Mouse (Mus musculus) layer of hippocampus, postnatal 10 days (tissue): Measurements from ENCODE around the gene Bscl2. TPM values are rescaled to one million over a fixed set of nuclear protein-coding genes. Genes with fewer than 3 reads are reported as not detected.
"Not testable (repeated sequence)": the region's sequence is repeated elsewhere in the genome, so short reads cannot be mapped to it uniquely, and the experiment has no call there.

Experiments used
- DNase-seq, 2 experiments: peaks; one replicate each; pipeline ENCODE4 v3.0.0; 2021; ENCODE audit warnings: low spot score in 2 of 2
- total RNA-seq, 2 experiments: library from RNA; stranded (reverse); gene quantifications; 2 replicates each; pipeline ENCODE4 v1.2.3; 2021

Bscl2 gene
- total RNA-seq, 2 experiments from 2014 or later: 105 to 115 TPM

- DNase-seq: no peak
These were observed 7.6 kb upstream of the Bscl2 start, which contains the start of gene AC129217.1 for GRCm38 (mm10) chr19:8829660-8830059. TSS of gene AC129217.1 (plus strand) at chr19:8829773.

DNA sequence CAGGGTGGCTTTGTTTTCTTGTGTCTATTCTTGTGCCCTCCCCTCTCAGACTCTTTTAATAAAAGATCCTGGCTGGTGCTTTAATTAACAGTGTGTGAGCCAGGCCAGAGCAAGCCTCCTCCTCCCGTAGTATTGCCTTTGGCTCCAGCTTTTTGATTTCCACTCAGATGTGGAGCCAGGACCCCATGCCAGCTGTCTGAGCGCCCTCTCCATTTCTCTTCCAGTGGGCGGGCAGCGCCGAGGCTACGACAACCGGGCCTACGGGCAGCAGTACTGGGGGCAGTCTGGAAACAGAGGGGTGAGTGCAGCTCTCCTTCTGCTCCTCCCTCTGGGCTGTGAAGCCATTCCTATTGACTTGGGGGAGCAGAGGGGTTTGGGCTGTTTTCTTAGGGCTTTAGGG, 6.6 kb upstream of the Bscl2 start:
- DNase-seq: peak; percentile 67 to 68

DNA sequence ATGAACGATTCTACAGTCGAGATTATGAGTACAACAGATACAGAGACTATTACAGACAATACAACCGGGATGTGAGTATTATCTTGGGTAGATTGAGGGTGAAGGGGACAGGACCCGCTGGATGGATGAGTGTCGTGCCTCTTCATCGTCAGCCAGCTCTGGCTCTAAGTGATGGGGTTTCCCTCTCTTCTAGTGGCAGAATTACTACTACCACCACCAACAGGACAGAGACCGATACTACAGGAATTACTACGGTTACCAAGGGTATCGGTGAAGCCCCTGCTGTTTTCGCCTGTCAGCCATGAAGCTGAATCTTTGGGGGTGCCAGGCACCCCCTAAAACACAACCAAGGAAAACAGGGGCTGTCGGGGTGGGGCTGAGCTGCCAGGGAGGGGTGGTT, 6.0 kb upstream of the Bscl2 start:
- DNase-seq: no peak

DNA sequence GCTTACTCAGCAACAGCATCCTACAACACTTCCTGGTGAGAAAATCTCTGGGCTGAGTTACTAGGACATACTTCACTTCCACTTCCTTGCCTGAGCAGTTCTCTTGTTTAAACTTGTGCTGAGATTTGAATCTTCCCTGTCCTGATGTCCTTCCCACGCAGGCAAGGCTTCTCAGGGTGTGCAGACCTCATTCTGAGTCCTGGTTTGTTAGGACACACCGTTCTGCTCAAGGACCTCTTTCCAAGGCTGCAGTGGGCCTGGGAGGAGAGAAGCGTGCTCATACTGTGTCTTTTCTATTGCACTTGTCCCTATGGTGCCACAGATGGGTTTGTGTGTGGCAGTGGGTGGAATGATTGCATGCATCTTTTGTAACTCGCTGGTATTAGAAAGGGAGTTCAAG, 4.3 kb upstream of the Bscl2 start:
- no peak for DNase-seq

DNA sequence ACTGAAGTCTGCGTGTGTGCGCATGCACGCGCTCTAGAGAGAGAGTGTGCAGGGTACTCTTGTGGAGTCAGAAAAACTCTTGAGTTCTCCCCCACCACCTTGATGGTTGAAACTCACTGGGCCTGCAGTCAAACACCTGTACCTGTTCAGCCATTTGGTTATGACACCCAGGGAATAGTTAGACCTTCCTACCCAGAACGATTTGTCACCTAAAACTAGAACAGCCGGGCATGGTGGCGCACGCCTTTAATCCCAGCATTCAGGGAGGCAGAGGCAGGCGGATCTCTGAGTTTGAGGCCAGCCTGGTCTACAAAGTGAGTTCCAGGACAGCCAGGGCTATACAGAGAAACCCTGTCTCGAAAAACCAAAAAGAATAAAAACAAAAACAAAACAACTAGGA, 940 bp upstream of the Bscl2 start:
- not testable (repeated sequence) for DNase-seq

- DNase-seq: peak in 1 of 2 experiments; percentile 72
These were observed 919 bp downstream of the Bscl2 start for GRCm38 (mm10) chr19:8838041-8838730.

DNA sequence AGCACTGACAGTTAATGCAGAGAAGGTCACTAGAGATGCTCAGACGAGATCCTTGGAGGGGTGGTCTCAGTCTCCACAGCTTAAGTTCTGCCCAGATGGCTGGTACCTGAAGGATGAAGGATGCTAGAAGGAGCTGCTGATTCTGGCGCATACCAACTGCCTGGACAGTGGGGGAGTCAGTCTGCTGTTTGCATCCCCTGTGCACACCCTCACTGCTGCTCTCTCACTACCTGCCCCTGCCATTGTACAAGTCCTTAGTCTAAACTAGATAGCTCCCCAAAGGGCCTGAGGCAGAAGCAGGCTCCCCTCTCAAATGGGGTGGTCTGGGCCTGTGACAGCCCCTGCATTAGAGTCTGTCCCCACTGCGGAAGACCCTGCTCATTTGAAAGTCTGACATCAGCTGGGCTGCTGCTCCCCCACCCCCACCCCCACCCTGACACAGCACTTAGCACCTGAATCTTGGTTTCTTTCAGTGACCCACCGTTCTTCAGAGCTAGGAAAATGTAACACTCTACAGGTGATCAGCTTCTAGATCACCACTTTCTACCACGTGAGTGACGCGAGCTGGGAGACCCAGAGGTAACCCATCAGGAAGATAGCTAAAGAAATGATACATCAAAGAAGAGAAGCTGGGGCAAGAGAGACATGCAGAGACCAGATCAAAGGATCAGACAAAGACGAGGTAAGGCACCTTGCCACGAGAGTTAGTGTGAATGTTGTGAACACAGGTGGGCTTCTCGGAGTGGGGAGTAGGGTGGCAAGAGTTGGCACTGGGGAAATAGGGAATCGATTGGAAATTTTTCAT, 2.0 kb downstream of the Bscl2 start, which contains the start of gene Gng3:
TSS of gene Gng3 (minus strand) at position 92 of the 805 bp plus-strand sequence.
- DNase-seq: peak; percentile 70 to 78

DNA sequence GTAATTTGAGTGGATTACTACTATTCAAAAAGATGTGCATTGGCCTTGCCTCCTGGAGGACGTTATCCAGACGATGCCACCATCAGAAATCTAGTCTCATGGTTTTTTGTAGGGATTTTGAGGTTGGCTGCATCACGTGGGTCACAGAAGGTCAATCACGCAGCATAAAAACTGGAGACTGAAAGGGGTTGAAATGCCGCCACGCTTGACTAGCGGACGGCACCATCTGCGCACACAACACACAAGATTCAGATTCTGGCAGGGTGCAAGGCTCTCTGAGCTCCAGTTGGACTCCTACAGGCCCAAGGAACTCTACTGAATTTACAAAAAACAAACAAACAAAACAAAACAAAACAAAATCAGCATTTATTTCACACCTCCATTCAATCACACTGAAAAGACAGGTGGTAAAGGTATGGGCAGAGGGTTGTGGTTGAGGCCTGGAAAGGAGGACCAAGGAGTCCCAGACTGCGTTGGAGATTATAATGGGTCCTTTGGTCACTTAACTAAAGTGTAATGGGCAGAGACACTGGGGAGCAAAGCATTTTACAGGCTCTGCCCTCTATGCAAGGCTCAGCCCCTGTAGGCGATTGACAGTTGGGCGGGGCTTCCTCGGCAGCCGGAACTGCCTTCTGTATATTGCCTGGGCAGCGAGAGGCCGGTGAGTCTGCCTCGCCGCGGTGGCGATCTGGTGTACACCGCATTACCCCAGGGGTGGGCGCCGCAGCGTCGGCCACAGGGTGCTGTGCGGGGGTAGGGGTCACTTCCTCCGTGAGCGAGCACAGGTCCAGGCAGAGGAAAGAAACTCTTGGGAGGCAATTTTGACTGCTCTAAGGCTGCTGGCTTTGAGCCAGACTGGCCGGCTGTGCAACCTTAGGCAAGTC, 2.9 kb downstream of the Bscl2 start:
- peak; percentile 71 to 75 for DNase-seq

DNA sequence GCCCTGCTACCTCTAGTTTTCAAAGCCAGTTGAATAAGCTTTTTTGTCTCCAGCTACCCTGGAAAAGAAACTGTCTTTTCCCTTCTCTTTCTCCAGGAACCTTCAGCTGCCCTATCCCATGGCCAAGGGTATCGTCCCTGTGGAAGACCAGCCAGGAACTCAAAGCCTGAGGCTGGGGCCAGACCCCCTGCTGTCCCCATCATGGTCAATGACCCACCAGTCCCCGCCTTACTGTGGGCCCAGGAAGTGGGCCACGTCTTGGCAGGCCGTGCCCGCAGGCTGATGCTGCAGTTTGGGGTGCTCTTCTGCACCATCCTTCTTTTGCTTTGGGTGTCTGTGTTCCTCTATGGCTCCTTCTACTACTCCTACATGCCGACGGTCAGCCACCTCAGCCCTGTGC, 3.7 kb downstream of the Bscl2 start:
- no peak for DNase-seq

GRCm38 (mm10) chr19:8842961-8843360, 5.7 kb downstream of the Bscl2 start:
- DNase-seq: no peak

GRCm38 (mm10) chr19:8844371-8845129, 7.3 kb downstream of the Bscl2 start:
- DNase-seq: peak; percentile 83 to 86

DNA sequence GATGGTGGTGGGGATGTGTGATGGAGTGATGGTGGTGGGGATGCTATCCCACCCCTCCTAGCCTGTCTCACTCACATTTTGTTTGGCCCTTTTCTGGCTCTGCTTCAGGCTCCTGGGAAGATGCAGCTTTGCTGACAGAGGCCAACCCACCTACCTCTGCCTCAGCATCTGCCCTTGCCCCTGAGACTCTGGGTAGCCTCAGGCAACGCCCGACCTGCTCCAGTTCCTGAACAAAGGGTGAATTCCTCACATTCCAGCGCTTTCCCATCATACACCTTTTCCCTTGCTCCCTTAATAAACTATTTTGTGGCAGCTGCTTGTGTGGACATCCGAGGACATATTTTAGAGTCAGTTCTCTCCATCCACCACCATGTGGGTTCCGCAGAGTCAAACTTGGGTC, 11.1 kb downstream of the Bscl2 start:
- no peak for DNase-seq

DNA sequence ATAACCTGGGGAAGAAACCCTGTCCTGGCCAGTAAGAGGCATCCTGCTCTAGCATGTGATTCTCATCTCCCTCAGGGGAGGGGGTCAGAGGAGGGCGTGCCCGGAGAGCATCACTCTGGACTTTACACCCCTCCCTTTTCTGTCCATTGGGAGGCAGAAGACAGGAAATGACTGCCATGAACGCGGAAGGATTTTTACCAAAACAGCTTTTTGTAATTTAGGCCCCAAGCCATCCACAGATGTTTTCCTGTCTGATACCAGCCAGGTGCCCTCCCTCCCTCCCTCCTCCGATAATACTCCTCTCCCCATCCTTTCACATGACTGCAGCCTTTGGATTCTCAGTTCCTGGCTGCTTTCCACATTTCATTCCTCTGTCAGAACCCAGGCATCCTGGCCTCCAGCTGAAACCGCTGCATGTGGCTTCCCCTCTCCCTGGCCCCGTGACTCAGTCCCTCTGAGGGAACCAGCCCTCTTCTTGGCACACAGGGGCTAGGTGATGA, 13.2 kb downstream of the Bscl2 start, which contains the start of gene Lrrn4cl:
TSS of gene Lrrn4cl (plus strand) at position 367 of the 500 bp plus-strand sequence.
- DNase-seq: no peak

DNA sequence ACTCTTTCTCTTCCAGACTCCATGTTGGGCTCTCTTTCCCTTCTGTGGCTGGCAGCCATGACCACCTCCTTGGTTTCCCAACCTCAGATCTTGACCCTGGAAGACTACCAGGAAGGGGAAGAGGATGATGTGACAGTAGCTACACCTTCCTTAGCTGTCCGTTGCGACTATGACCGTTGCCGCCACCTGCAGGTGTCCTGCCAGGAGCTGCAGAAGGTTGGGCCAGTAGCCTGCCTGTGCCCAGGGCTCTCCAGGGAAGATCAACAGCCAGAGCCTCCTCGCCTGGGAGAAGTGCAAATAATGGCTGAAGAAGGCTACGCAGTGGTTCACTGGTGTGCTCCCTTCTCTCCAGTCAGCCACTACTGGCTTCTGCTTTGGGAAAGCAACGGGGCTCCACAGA, 14.4 kb downstream of the Bscl2 start:
- DNase-seq: no peak

- DNase-seq: no peak
These were observed 15.1 kb downstream of the Bscl2 start for GRCm38 (mm10) chr19:8852236-8852928.

- DNase-seq: no peak
These were observed 15.8 kb downstream of the Bscl2 start for GRCm38 (mm10) chr19:8853117-8853516.

DNA sequence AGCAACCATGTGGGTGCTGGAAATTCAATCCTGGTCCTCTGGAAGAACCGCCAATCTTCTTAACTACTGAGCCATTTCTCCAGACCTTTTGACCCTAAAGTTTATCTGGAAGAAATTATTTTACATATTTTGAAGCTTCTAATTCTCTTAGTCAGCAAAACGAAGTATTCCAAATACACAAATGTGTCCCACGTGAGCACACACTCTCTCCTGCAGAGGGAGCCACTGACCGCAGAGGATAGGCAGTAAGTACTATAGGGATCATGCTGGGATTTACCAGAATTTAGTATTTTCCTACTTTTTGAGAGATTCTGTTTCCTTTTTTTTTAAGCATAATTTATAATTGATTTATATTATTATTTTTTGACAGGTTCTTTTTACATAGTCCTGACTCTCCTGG, 20.4 kb downstream of the Bscl2 start:
- peak in 1 of 2 experiments; percentile 45 for DNase-seq

DNA sequence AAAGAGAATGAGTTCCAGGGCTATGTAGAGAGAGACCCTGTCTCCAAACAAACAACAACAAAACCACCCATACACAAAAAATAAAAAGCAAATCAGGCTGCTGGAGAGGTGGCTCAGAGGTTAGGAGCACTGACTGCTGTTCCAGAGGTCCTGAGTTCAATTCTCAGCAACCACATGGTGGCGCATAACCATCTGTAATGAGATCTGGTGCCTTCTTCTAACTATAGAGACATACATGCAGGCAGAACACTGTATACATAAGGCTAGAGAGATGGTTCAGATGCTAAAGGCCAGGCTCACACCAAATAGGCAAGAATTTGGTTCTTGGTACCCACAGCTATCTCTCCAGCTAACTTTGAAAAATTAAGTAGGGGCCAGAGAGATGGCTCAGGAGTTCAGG, 21.8 kb downstream of the Bscl2 start:
- no peak for DNase-seq

DNA sequence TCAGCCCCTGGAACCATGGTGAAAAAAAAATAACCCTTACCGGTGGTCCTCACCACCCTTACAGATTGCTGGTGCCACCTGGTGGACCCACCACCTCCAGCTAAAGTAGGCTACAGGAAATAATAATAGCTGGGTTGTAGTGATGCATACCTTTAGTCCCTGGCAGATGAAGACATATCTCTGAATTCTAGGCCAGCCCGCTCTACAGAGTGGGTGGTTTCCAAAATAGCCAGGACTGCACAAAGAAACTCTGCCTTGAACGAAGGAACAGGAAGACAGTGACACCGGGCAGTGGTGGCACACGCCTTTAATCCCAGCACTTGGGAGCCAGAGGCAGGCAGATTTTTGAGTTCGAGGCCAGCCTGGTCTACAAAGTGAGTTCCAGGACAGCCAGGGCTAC, 27.0 kb downstream of the Bscl2 start:
- no peak for DNase-seq

DNA sequence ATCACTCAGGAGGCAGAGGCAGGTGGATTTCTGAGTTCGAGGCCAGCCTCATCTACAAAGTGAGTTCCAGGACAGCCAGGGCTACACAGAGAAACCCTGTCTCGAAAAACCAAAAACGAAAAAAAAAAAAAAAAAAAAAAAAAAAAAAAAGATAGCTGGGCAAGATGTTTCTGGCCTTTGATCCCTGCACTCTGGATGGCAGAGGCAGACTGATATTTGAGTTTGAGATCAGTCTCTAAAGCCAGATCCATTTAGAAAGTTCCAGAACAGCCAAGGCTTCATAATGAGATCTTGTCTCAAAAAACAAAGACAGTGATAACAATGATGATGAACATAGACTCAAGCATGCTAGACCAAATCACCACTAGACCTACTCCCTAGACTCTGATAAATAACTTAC, 33.1 kb downstream of the Bscl2 start:
- DNase-seq: not testable (repeated sequence)
